Mouse (Mus musculus) right cerebral cortex, postnatal 4 days (tissue): ENCODE results near the gene Ttc7b.

Experiments used
- DNase-seq: peaks from one replicate; pipeline ENCODE4 v3.0.0-alpha.2; 2022

Gene Ttc7b

GRCm38 (mm10) chr12:100520794-100521186 is at the start of gene Ttc7b:
Gene Ttc7b (minus strand): TSS chr12:100520826.
- DNase-seq = peak; percentile 48

GRCm38 (mm10) chr12:100568831-100569230 is 48.2 kb upstream of the Ttc7b start:
- DNase-seq = no peak

GRCm38 (mm10) chr12:100568105-100568504 is 47.5 kb upstream of the Ttc7b start:
- no peak for DNase-seq

- no peak for DNase-seq
Measured at GRCm38 (mm10) chr12:100567627-100568026, 47.0 kb upstream of the Ttc7b start.

- DNase-seq = no peak
Measured at GRCm38 (mm10) chr12:100553675-100554074, 33.0 kb upstream of the Ttc7b start.

- no peak for DNase-seq
Measured at GRCm38 (mm10) chr12:100551972-100552371, 31.3 kb upstream of the Ttc7b start.

- no peak for DNase-seq
Measured at GRCm38 (mm10) chr12:100544194-100544567, 23.6 kb upstream of the Ttc7b start.

- no peak for DNase-seq
Measured at GRCm38 (mm10) chr12:100543437-100544193, 23.0 kb upstream of the Ttc7b start.

- no peak for DNase-seq
Measured at GRCm38 (mm10) chr12:100542494-100542893, 21.9 kb upstream of the Ttc7b start.

- no peak for DNase-seq
Measured at GRCm38 (mm10) chr12:100542076-100542475, 21.4 kb upstream of the Ttc7b start.

GRCm38 (mm10) chr12:100539158-100539714 is 18.6 kb upstream of the Ttc7b start:
- DNase-seq = no peak

- no peak for DNase-seq
Measured at GRCm38 (mm10) chr12:100538445-100539157, 18.0 kb upstream of the Ttc7b start.

- no peak for DNase-seq
Measured at GRCm38 (mm10) chr12:100537091-100537490, 16.5 kb upstream of the Ttc7b start.

- no peak for DNase-seq
Measured at GRCm38 (mm10) chr12:100535028-100535427, 14.4 kb upstream of the Ttc7b start.

GRCm38 (mm10) chr12:100534028-100534427 is 13.4 kb upstream of the Ttc7b start:
- DNase-seq = no peak

- no peak for DNase-seq
Measured at GRCm38 (mm10) chr12:100533209-100533608, 12.6 kb upstream of the Ttc7b start.

- no peak for DNase-seq
Measured at GRCm38 (mm10) chr12:100531740-100532139, 11.1 kb upstream of the Ttc7b start.

GRCm38 (mm10) chr12:100530871-100531270 is 10.2 kb upstream of the Ttc7b start:
- no peak for DNase-seq

- DNase-seq = no peak
Measured at GRCm38 (mm10) chr12:100529651-100530050, 9.0 kb upstream of the Ttc7b start.

GRCm38 (mm10) chr12:100529172-100529571 is 8.5 kb upstream of the Ttc7b start:
- no peak for DNase-seq

- no peak for DNase-seq
Measured at GRCm38 (mm10) chr12:100528246-100528645, 7.6 kb upstream of the Ttc7b start.

GRCm38 (mm10) chr12:100527753-100528152 is 7.1 kb upstream of the Ttc7b start:
- DNase-seq = peak; percentile 57

- no peak for DNase-seq
Measured at GRCm38 (mm10) chr12:100527241-100527640, 6.6 kb upstream of the Ttc7b start.

- no peak for DNase-seq
Measured at GRCm38 (mm10) chr12:100525939-100526338, 5.3 kb upstream of the Ttc7b start.
